Mouse (Mus musculus): ENCODE data around the gene Ntm. TPM values are rescaled to one million over a fixed set of nuclear protein-coding genes. Genes with fewer than 3 reads are reported as not detected.

Gene Ntm
- polyA plus RNA-seq, 1 experiment from 2014 or later, result 0.66 TPM

- no peak for ATAC-seq (ENCODE audit: insufficient read depth)
- Histone ChIP-seq H3K9me3 (replicated peaks) (no peaks in the 10 kb centered on the region), H3K4me3 (replicated peaks) (no peak overlapping the region), H3K4me1 (replicated peaks) (no peaks in the 10 kb centered on the region), H3K27me3 (peaks cover 39% of the 10 kb centered on the region), H3K9ac (no peak overlapping the region), H3K27ac (replicated peaks) (no peak overlapping the region), H3K4me2 (no peak overlapping the region), H3K36me3 (replicated peaks) (no peaks in the 10 kb centered on the region)
- WGBS (ENCODE audit: insufficient replicate concordance), result 40% methylated on average over 4 of the region's 4 CpGs
These were observed 549.8 kb downstream of the Ntm start for GRCm38 (mm10) chr9:29413126-29413525.

- Histone ChIP-seq H3K9ac (no peak overlapping the region), H3K4me3 (replicated peaks) (peak overlapping the region; percentile 15), H3K9me3 (replicated peaks) (no peaks in the 10 kb centered on the region), H3K27me3 (peaks cover 39% of the 10 kb centered on the region), H3K4me2 (peak overlapping the region; percentile 40), H3K4me1 (replicated peaks) (no peaks in the 10 kb centered on the region), H3K27ac (replicated peaks) (no peak overlapping the region), H3K36me3 (replicated peaks) (no peaks in the 10 kb centered on the region)
- ATAC-seq (ENCODE audit: insufficient read depth), result no peak
- WGBS (ENCODE audit: insufficient replicate concordance), result under 1% methylated on average over 61 of the region's 61 CpGs
These were observed 550.7 kb downstream of the Ntm start for GRCm38 (mm10) chr9:29412181-29412771.

- Histone ChIP-seq H3K4me3 (replicated peaks) (peak overlapping the region; percentile 15; the same call in 1 of the 2 replicates), H3K9me3 (replicated peaks) (no peaks in the 10 kb centered on the region), H3K9ac (no peak overlapping the region), H3K27me3 (peaks cover 39% of the 10 kb centered on the region), H3K4me1 (replicated peaks) (no peaks in the 10 kb centered on the region), H3K36me3 (replicated peaks) (no peaks in the 10 kb centered on the region), H3K27ac (replicated peaks) (no peak overlapping the region), H3K4me2 (peak overlapping the region; percentile 40)
- no peak for ATAC-seq (ENCODE audit: insufficient read depth)
- under 1% methylated on average over 40 of the region's 40 CpGs for WGBS (ENCODE audit: insufficient replicate concordance)
These were observed 551.3 kb downstream of the Ntm start for GRCm38 (mm10) chr9:29411408-29412180.

GRCm38 (mm10) chr9:29410728-29411407 is 552.1 kb downstream of the Ntm start:
- no peak overlapping the region for H3K4me2 ChIP-seq

GRCm38 (mm10) chr9:29410284-29410683 is 552.7 kb downstream of the Ntm start:
- Histone ChIP-seq H3K9ac (no peak overlapping the region), H3K36me3 (replicated peaks) (no peaks in the 10 kb centered on the region), H3K4me2 (no peak overlapping the region), H3K4me1 (replicated peaks) (no peaks in the 10 kb centered on the region), H3K27ac (replicated peaks) (no peak overlapping the region), H3K4me3 (replicated peaks) (no peak overlapping the region), H3K9me3 (replicated peaks) (no peaks in the 10 kb centered on the region), H3K27me3 (peaks cover 39% of the 10 kb centered on the region)
- ATAC-seq (ENCODE audit: insufficient read depth), result no peak
- 51% methylated on average over 6 of the region's 6 CpGs for WGBS (ENCODE audit: insufficient replicate concordance)

More at GRCm38 (mm10) chr9:29410728-29411407, 552.1 kb downstream of the Ntm start:
- Histone ChIP-seq H3K27me3 (peaks cover 39% of the 10 kb centered on the region), H3K9ac (no peak overlapping the region), H3K36me3 (replicated peaks) (no peaks in the 10 kb centered on the region), H3K9me3 (replicated peaks) (no peaks in the 10 kb centered on the region), H3K27ac (replicated peaks) (no peak overlapping the region), H3K4me1 (replicated peaks) (no peaks in the 10 kb centered on the region), H3K4me3 (replicated peaks) (no peak overlapping the region)
- 39% methylated on average over 10 of the region's 10 CpGs for WGBS (ENCODE audit: insufficient replicate concordance)
- no peak for ATAC-seq (ENCODE audit: insufficient read depth)

- Histone ChIP-seq H3K27ac (replicated peaks) (no peak overlapping the region), H3K4me1 (replicated peaks) (no peaks in the 10 kb centered on the region), H3K27me3 (peaks cover 39% of the 10 kb centered on the region), H3K9ac (no peak overlapping the region), H3K9me3 (replicated peaks) (no peaks in the 10 kb centered on the region), H3K4me2 (no peak overlapping the region), H3K36me3 (replicated peaks) (no peaks in the 10 kb centered on the region), H3K4me3 (replicated peaks) (no peak overlapping the region)
- 40% methylated on average over 8 of the region's 8 CpGs for WGBS (ENCODE audit: insufficient replicate concordance)
- ATAC-seq (ENCODE audit: insufficient read depth), result no peak
These were observed 553.6 kb downstream of the Ntm start for GRCm38 (mm10) chr9:29409216-29409907.

- no peak overlapping the region for H3K4me2 ChIP-seq
- H3K9ac ChIP-seq, result no peak overlapping the region
- no peak overlapping the region for H3K27ac ChIP-seq (replicated peaks)
- H3K4me1 ChIP-seq (replicated peaks), result no peaks in the 10 kb centered on the region
- H3K9me3 ChIP-seq (replicated peaks), result no peaks in the 10 kb centered on the region
- no peak for ATAC-seq (ENCODE audit: insufficient read depth)
- no peak overlapping the region for H3K4me3 ChIP-seq (replicated peaks)
- no peaks in the 10 kb centered on the region for H3K36me3 ChIP-seq (replicated peaks)
- H3K27me3 ChIP-seq, result peaks cover 29% of the 10 kb centered on the region
These were observed 555.0 kb downstream of the Ntm start for GRCm38 (mm10) chr9:29407954-29408353.

- Histone ChIP-seq H3K4me3 (replicated peaks) (no peak overlapping the region), H3K9me3 (replicated peaks) (no peaks in the 10 kb centered on the region), H3K9ac (no peak overlapping the region), H3K27me3 (peaks cover 19% of the 10 kb centered on the region), H3K4me1 (replicated peaks) (no peaks in the 10 kb centered on the region), H3K36me3 (replicated peaks) (no peaks in the 10 kb centered on the region), H3K27ac (replicated peaks) (no peak overlapping the region), H3K4me2 (no peak overlapping the region)
- 49% methylated on average over 2 of the region's 2 CpGs for WGBS (ENCODE audit: insufficient replicate concordance)
- no peak for ATAC-seq (ENCODE audit: insufficient read depth)
These were observed 556.0 kb downstream of the Ntm start for GRCm38 (mm10) chr9:29406973-29407372.

- H3K27ac ChIP-seq (replicated peaks), result no peak overlapping the region
- H3K4me2 ChIP-seq, result no peak overlapping the region
- ATAC-seq (ENCODE audit: insufficient read depth), result no peak
- no peak overlapping the region for H3K4me3 ChIP-seq (replicated peaks)
- H3K4me1 ChIP-seq (replicated peaks), result no peaks in the 10 kb centered on the region
- no peak overlapping the region for H3K9ac ChIP-seq
- peaks cover 9% of the 10 kb centered on the region for H3K27me3 ChIP-seq
- 67% methylated on average over 1 of the region's 1 CpGs for WGBS (ENCODE audit: insufficient replicate concordance)
- no peaks in the 10 kb centered on the region for H3K36me3 ChIP-seq (replicated peaks)
- H3K9me3 ChIP-seq (replicated peaks), result no peaks in the 10 kb centered on the region
These were observed 556.9 kb downstream of the Ntm start for GRCm38 (mm10) chr9:29406046-29406445.

GRCm38 (mm10) chr9:29400151-29400550 is 562.8 kb downstream of the Ntm start:
- Histone ChIP-seq H3K36me3 (replicated peaks) (no peaks in the 10 kb centered on the region), H3K27ac (replicated peaks) (no peak overlapping the region), H3K9me3 (replicated peaks) (no peaks in the 10 kb centered on the region), H3K4me1 (replicated peaks) (no peaks in the 10 kb centered on the region), H3K27me3 (no peaks in the 10 kb centered on the region), H3K4me2 (no peak overlapping the region), H3K9ac (no peak overlapping the region), H3K4me3 (replicated peaks) (no peak overlapping the region)
- 54% methylated on average over 8 of the region's 8 CpGs for WGBS (ENCODE audit: insufficient replicate concordance)
- no peak for ATAC-seq (ENCODE audit: insufficient read depth)

- H3K27me3 ChIP-seq, result no peaks in the 10 kb centered on the region
- H3K9me3 ChIP-seq (replicated peaks), result no peaks in the 10 kb centered on the region
- no peak overlapping the region for H3K4me3 ChIP-seq (replicated peaks)
- no peak overlapping the region for H3K4me2 ChIP-seq
- H3K9ac ChIP-seq, result no peak overlapping the region
- ATAC-seq (ENCODE audit: insufficient read depth), result no peak
- WGBS (ENCODE audit: insufficient replicate concordance), result 57% methylated on average over 5 of the region's 5 CpGs
- no peaks in the 10 kb centered on the region for H3K4me1 ChIP-seq (replicated peaks)
- H3K36me3 ChIP-seq (replicated peaks), result no peaks in the 10 kb centered on the region
- H3K27ac ChIP-seq (replicated peaks), result no peak overlapping the region
These were observed 566.8 kb downstream of the Ntm start for GRCm38 (mm10) chr9:29396101-29396500.

All from liver, embryonic 15.5 days (tissue).